Mouse (Mus musculus) cerebellum, adult 2 months (tissue): Measurements from ENCODE around the gene H2-M5.

Experiments
- CTCF ChIP-seq: fragments of 200-500 bp; IDR thresholded peaks from 2 replicates; pipeline ENCODE4 v1.5.1; 2011; ENCODE audit warnings: low read depth, mild to moderate bottlenecking, control low read depth, low read length, moderate library complexity, borderline replicate concordance; ENCODE audit not compliant: insufficient read depth
- POLR2A ChIP-seq: fragments of 200-500 bp; IDR thresholded peaks from 2 replicates; pipeline ENCODE4 v1.6.1; 2011; ENCODE audit warnings: low read length, control low read depth, borderline replicate concordance; ENCODE audit not compliant: insufficient read depth

DNA sequence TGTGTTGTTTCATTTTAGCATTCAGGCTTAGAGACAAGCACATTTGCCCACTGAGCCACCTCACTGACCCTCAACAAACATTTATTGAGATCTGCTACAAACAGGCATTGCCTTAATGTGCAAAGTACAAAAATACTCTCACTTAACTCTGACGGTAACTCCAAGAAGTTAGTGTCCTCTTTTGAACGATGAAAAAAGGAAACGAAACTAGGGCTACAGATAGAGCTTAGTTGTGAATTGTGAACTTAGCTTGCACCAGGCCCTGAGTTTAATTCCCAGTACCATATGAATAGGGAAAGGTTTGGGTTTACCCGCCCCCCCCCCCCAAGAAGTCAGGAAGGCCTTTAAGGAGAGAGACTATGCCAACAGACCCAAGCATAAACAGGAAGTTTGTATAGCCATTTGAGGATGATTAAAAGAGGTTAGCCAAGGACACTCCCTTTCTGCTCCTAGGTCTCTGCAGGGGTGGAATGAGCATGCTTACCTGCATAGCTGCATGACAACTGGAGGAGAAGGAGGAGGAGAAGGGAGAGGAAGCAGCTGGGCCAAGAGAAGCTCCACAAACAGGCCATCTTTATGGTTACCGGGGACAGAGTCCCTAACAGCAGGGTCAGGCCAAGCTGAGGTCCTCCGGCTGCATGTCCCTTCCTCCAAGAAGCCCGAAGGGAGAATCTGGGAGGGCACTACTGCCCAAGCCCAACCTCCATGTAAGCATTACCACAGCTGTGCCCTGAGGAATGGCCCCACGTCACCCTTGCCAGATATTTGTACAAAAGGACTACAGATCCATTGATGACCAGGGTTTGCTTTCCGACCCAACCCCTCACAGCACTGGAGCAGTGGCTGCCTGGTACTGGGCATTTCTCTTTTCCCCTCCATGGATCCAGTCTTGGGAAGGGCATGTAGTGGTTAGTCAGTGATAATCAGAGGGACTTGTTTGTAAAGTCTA lies 33.6 kb upstream of the H2-M5 start, which contains the start of gene Mog:
- no peak for TF ChIP-seq CTCF
- TF ChIP-seq POLR2A = no peak
